Mouse (Mus musculus) heart, postnatal 14 days (tissue): ENCODE measurements at regions not wholly inside any gene's neighbourhood (a gene's known extent, or its start where the extent isn't known, plus 50 kb on each side); places are given as distances from the start of the nearest gene placed in this dataset.

Experiments
- DNase-seq, 2 experiments: peaks; one replicate each; pipeline ENCODE4 v3.0.0; 2021 to 2022
- intact Hi-C: fragments of 180-260 bp; cut with DNase I; formaldehyde crosslinking; loops from one replicate; pipeline ENCODE4 v1.15.1; 2025

- intact Hi-C loops, result no loop called here
- no peak for DNase-seq
Measured at GRCm38 (mm10) chr12:26930155-26930867, 412.1 kb downstream of the Sox11 start.

- intact Hi-C loops, result no loop called here
- no peak for DNase-seq
Measured at GRCm38 (mm10) chr12:26906126-26906525, 436.2 kb downstream of the Sox11 start.

DNA sequence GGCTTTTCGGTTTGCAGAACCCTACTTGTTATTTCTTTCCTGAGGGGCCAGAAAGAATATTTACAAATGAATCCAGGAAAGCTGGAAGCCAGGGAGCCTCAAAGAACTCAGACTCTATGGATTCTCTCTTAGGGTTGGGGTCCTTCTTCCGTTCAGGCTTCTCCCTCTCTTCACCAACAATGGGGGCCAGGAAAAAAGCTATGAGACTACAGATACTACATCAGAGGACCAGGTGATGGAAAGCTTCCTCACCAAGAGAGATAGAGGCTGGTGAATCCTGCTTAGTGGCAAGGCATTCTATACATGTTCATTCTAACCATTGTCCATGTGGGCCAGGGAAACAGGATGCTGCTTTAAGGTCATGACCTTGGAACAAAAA is 434.9 kb downstream of the Cmpk2 start:
- DNase-seq, result no peak
- intact Hi-C loops, result no loop called here

GRCm38 (mm10) chr12:26903073-26903893 is 434.3 kb downstream of the Cmpk2 start:
- no peak for DNase-seq
- intact Hi-C loops, result no loop called here

GRCm38 (mm10) chr12:26891190-26891589 is 422.2 kb downstream of the Cmpk2 start:
- intact Hi-C loops, result no loop called here
- DNase-seq, result no peak

- intact Hi-C loops, result no loop called here
- DNase-seq, result no peak
Measured at GRCm38 (mm10) chr12:26886635-26887014, 417.6 kb downstream of the Cmpk2 start.

- intact Hi-C loops, result no loop called here
- peak; percentile 50 to 68 for DNase-seq
Measured at GRCm38 (mm10) chr12:26885831-26886634, 417.0 kb downstream of the Cmpk2 start.

DNA sequence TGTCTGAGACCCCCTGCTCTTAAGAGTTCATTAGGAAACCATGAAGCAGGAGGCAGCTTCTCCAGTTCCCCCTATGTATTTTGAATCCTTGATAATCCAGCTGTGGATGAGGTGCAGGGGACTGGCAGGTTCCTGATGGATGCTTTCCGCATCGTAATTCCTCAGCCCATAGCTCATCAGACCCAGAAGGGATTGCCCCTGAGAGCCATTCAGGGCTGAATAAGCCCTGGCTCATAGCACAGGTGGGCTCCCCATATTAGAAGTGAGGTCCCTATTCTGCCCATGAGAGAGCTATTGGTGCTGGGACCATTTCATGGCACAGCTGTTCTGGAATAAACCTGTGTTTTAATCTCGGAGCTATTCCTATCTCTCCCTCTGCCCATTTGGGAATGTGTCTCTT is 416.1 kb downstream of the Cmpk2 start:
- intact Hi-C loops, result no loop called here

DNA sequence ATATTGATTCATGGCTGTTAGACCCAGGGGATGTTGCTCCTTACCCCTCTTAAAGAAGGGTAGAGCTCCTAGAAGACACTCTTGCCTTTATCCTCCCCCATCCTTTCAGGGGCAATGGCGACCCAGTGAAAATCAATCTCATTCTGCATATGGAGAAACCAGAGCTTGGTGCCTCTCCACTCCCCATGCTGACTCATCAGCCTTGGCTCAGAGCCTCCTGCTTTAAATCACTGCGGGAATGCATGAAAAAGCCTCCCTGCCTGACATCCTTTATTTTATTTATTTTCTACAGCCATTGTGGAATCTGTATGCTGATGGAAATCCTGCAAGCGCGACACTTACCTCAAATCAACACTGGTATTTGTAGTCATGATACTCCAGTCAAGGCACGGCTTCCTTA is 415.2 kb downstream of the Cmpk2 start:
- intact Hi-C loops, result no loop called here
- no peak for DNase-seq

More for the DNA sequence above, 416.1 kb downstream of the Cmpk2 start:
- no peak for DNase-seq

GRCm38 (mm10) chr12:26877691-26878121 is 408.7 kb downstream of the Cmpk2 start:
- intact Hi-C loops, result no loop called here
- DNase-seq, result no peak

DNA sequence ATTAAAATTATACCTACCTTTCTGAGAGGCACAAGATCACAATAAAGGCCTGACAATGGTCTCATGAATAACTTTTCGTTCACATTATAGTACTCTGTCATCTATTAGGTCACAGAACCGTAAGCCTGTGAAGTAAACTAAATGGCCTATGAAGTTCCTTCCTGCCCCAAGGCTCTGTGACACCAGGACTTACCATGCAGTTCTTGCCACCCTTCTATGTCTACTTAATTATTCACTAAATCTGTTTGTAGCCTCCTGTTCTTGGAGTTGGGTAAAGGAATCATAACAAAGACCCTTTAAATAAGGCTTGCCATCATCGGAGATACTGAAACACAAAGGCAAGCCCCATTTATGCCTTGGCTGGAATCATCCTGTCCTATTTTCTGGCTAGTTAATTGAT is 408.3 kb downstream of the Cmpk2 start:
- intact Hi-C loops, result no loop called here
- no peak for DNase-seq

- DNase-seq, result no peak
- intact Hi-C loops, result no loop called here
Measured at GRCm38 (mm10) chr12:26872466-26872865, 403.5 kb downstream of the Cmpk2 start.

DNA sequence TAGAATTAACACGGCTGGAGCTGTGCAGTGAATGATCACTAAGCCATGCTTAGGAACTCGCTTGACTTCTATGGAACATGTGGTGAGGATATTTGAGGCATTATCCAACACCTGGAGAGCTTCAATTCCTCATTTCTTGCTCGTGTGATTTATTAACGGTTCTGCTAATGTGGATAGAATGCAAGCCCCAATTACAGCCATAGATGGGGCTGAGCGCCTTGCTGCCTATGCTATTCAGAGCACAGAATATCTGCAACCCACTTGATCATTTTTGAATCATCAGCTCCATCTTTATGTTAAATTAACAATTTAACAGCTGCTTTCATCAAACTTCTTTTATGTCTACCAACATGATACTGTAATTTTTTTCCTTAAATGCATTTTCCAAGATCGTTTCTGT is 398.7 kb downstream of the Cmpk2 start:
- intact Hi-C loops, result no loop called here
- no peak for DNase-seq

GRCm38 (mm10) chr12:26855091-26855516 is 386.1 kb downstream of the Cmpk2 start:
- intact Hi-C loops, result no loop called here

DNA sequence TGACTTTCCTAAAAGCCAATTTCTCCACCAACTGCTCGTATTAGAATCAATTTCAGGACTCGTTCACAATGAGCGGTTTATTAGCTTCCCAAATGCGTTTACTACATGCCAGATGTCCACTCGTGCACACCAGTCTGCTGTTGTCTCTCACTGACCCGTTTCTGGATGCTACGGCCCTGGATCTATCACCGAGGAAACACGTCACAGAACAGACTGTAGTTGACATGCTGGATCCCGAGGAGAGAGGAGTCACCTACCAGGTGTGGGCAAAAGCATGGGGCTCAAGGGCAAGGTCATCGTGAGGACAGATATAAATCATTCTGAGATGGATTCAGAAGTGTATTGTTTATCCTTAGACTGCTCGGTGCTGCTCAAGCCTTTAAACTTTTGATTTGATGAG is 375.9 kb downstream of the Cmpk2 start:
- intact Hi-C loops, result no loop called here
- DNase-seq, result no peak

More at GRCm38 (mm10) chr12:26855091-26855516, 386.1 kb downstream of the Cmpk2 start:
- peak; percentile 21 to 22 for DNase-seq

GRCm38 (mm10) chr12:26842696-26843095 is 373.7 kb downstream of the Cmpk2 start:
- intact Hi-C loops, result no loop called here
- no peak for DNase-seq

GRCm38 (mm10) chr12:26821257-26821968 is 352.4 kb downstream of the Cmpk2 start:
- intact Hi-C loops, result no loop called here
- no peak for DNase-seq

DNA sequence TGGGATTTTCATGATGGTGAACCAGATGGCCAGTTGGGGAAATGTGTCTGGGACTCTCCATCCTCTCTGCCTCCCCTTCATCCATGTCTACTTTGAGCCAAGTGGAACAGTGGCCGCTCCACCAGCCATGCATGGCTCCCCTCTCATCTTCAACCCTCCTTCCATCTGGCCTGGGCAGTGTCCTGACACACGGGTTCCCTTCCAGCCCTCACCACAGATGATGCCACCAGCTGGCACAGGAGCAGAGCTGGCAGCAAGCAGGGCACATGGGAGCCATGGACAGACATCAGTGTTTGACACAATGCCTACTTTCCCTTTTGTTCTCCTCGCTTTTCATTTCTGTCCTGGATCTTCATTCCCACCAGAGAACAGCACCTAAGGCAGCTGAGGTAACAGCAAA is 348.9 kb downstream of the Cmpk2 start:
- intact Hi-C loops, result no loop called here
- no peak for DNase-seq

GRCm38 (mm10) chr12:26815771-26816170 is 346.8 kb downstream of the Cmpk2 start:
- no peak for DNase-seq
- intact Hi-C loops, result no loop called here

GRCm38 (mm10) chr12:26810565-26811177 is 341.7 kb downstream of the Cmpk2 start:
- intact Hi-C loops, result no loop called here
- DNase-seq, result no peak
